Mouse (Mus musculus): ENCODE measurements at regions not wholly inside any gene's neighbourhood (a gene's known extent, or its start where the extent isn't known, plus 50 kb on each side); places are given as distances from the start of the nearest gene placed in this dataset.

- DNase-seq, result peak; percentile 40
Observed at GRCm38 (mm10) chr3:20661883-20662282, 294.9 kb upstream of the Agtr1b start.

GRCm38 (mm10) chr3:20655345-20655744, 288.4 kb upstream of the Agtr1b start:
- peak; percentile 39 for DNase-seq

All from embryo, embryonic 11 days (tissue).